Mouse (Mus musculus) mesoderm, embryonic 11.5 days (tissue): ENCODE data around the gene Mfsd11.
"Not testable (repeated sequence)": the region's sequence is repeated elsewhere in the genome, so short reads cannot be mapped to it uniquely, and the experiment has no call there.

Source experiments
- DNase-seq: peaks from one replicate; pipeline ENCODE4 v3.0.0-alpha.2; 2012; ENCODE audit warnings: low read depth, low spot score

Gene Mfsd11

DNA sequence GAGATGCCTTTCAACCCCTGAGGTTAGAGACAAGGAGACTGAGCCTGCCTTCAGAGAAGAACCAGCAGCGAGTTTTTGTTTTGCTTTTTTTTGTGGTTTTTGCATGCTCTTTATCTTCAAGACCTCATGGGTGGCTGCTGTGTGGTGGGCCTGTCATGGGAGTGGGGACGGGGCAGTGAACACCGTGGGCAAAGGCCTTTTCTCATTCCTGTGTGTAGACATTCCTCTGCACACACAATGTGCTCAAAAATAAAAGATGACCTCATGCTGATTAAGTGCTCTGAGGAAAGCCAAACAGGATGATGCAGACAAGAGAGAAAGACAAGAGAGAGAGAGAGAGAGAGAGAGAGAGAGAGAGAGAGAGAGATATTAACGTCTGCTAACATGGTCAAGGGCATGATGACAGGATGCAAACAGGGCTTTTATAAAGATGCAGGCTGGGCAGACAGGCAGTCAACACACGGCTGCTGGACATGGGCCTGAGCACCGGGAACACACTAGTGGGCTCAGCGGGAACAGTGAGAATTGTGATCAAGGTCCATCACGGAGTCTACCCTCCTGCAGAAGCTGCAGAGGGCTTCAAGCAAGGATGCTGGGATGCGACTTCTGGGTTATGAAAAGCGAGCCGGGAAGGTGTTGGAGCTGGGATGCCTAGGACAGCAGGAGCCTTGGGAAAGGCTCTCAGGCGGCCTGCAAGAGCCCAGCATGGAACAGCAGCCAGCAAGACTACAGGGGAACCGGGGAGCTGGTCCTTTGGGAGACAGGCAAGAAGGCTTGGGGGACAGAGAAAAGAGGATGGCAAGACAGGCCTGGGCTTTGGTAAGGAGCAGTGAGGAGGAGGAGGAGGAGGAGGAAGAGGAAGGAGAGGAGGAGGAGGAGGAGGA lies 30.9 kb upstream of the Mfsd11 start:
- DNase-seq: no peak

DNA sequence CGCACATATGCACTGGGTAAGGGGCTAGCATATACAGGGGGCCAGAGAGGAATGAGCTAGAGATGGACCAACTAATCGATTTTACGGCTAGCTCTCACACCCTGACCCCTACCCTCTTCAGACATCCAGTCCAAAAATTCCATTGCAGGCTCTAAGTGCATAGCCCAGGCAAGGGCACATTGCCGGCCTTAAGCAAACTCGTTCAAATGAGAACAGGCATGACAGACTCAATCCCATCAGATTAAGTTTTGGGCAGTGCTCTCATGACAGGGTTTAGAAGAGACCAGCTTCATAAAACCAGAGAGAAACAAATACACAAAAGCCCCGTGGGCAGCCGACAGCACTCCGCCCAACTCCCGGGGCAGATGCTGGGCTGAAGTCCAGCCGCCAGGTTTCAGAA lies 30.0 kb upstream of the Mfsd11 start:
- no peak for DNase-seq

DNA sequence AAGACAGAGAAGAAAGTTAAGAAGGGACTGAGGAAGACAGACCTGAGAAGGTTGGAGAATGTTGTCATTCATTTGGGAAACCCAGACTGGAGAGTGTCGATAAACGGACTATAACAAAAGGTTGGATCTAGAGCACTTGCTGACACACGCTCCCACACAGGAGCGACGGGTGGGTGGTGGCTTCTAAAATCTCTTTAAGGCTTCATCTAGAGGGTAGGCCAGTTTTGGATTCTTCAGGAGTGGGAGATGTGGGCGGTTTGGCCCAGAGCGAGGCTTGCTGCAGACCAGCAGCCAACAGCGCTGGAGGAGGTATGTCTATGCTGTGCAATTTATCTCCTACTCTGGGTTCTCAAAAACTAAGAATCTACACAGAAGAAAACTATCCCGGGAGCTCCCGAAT lies 29.6 kb upstream of the Mfsd11 start:
- DNase-seq: no peak

DNA sequence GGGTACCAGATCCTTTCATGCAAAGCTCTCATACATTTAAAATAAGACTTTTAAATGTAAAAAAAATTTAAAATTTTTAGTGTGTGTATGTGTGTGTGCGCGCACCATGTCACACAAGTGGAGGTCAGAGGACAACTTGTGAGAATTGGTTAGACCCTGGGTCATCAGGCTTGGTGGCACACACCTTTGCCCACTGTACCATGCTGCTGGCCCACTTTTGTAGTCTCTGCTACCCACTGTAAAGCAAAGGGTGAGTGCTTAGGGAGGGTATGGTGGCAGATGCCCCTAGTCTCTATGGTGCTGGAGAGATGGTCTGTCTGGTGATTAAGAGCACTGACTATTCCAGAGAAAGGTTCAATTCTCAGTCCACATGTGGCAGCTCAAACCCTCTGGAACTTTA lies 29.0 kb upstream of the Mfsd11 start:
- DNase-seq: no peak

DNA sequence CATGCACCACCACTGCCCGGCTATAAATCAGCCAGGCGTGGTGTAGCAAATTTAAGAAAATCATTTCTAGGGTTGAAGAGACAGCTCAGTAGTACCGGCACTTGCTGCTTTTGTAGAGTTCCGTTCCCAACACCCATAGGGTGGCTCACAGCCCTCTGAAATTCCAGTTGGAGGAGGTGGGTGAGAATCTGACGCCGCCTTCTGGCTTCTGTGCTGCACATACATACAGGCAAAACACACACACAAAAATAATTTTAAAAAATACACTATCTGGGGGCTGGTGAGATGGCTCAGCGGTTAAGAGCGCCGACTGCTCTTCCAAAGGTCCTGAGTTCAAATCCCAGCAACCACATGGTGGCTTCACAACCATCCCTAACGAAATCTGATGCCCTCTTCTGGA lies 28.4 kb upstream of the Mfsd11 start:
- not testable (repeated sequence) for DNase-seq

DNA sequence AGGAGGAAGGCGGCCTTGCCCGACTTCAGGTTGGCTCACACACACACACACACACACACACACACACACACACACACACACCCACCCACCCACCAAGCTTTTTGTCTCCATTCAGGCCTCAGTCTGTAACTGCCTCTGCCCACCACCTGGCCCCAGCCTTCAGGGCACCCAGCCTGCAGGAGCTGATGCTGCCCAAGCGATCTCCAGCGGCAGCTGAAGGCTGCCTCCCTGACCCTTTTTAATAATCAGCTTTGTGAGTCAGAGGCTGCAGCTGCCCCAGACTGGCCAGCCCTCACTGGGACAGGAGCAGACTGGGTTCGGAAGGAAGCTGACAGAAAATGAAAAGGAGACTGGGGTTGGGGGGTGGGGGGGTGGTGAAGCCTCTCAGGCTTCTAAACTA lies 27.0 kb upstream of the Mfsd11 start:
- no peak for DNase-seq

DNA sequence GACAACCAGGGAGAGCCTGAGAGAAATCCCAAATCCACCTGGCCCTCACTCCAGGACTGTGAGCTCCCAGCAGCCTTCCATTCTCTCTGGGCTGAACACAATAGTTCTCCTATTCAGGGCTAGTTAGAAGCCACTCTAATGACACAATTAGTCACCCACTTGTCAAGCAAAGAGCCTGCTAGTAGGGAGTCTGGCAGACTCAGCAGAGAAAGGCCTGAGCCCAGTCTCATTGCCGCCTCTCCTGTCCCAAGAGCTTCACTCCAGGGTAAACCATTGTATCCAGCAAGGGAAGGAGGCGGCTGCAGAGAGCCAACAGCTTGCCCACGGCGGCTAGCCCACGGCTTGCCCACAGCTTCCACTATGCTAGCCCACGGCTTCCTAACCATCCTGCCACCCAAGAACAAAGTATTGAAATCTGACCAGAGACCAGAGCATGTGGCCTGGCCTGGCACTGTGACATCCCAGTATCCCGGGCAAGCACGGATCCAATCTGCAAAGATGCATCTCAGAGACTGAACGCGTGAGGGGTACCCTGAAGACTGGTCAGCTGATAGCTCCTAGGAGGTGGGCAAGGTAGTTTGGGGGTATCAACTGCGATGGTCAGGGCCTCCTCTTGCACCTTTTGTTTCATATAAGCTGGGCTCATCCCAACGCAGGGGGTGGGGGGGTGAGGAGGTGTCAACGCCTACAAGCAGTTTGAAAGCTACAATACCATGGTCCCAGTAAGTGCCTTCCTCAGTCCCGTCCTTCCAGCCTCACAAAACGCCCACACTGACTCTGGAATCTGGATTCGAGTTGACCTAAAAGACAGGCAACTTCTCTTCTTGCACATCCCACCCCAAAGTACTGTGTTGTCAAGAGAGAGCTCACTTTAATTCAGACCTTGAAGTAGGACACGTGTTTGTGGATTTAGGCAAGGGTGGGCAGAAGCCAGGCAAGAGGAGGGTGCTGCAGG lies 25.4 kb upstream of the Mfsd11 start:
- DNase-seq: no peak

DNA sequence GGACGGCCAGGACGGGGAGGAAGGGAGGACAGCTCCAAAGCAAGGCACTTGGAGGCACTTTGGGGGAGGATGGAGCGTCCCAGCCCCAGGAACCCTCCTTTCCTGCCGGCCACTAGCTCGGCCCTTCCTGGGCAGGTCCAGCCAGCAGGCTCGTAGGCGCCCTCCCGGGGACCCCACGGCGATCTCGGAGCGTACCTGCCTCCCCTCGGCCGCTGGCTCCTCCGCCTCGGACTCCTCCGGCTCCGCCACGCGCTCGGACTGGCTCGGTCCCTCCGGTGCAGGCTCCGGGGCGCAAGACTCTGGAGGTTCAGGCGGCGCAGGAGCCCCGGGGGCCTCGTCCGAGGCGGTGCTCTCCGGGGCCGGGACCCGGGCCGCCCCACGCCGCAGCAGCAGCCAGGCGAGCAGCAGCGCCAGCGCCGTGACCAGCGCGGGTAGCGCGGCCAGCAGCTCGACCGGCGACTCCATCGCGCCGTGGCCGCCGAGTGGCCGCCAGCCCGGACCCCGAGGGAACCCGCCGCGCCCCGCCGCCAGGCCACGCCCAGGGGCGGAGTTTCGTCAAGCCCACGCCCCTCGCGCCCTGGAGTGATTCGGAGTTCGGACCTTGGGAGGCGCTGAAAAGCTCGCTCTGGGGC lies 24.6 kb upstream of the Mfsd11 start, which contains the start of gene Mxra7:
Mxra7 (minus strand) TSS at position 513 of the 632 bp plus-strand sequence.
- peak; percentile 75 for DNase-seq

DNA sequence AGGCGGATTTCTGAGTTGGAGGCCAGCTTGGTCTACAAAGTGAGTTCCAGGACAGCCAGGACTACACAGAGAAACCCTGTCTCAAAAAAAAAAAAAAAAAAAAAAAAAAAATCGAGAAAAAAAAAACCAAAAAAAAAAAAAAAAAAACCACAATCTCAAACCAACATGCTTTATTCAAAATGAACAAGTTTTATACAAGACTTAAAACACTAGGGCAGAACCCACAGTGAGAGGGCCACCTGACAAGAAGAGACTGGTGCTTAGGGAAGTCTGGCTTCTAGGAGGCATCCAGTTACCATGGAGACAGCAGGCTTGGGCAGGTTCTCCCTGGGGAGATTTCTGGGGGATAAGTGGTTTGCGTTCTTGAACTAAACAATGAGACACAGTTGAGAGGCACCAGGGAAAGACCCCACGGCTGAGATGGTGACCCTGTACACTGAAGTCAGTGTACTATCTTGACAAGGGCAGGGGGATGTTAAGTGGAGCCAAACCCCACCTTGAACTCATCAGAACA lies 20.0 kb upstream of the Mfsd11 start:
- DNase-seq: no peak

DNA sequence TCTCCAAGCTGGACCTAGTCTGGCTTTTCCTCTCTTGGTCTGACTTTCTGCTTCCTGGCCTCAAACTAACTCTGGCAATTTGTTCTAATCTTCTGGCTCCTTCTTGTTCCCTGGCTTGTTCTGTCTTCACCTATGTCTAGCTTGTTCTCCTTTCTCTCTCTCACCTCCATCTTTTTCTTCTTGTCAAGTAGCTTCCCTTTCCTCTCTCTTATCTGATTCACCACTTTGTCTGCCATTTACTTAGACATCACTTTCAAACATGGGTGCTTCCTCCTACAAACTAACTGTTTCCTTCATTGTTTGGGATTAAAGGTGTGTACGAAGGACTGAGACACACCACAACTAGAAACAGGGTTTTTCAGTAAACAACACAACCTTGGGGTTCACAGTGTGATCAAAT lies 17.3 kb upstream of the Mfsd11 start:
- no peak for DNase-seq

DNA sequence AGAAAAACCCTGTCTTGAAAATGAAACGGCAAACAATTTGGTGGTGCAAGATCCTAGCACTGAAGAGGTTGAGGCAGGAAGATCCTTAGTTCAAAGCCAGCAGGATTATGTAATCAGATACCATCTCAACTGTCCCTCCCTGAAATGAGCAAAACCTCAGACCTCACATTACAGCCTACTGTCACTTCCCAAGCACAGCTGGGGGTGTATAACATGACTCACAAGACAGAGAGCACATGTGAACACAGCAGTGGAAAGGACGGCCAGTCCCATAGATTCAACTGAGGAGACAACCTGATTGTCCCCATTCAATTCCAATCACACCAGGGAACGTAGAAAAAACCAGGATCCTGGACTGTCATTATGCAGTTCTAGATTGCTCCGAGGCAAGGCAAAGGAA lies 16.0 kb upstream of the Mfsd11 start:
- no peak for DNase-seq

DNA sequence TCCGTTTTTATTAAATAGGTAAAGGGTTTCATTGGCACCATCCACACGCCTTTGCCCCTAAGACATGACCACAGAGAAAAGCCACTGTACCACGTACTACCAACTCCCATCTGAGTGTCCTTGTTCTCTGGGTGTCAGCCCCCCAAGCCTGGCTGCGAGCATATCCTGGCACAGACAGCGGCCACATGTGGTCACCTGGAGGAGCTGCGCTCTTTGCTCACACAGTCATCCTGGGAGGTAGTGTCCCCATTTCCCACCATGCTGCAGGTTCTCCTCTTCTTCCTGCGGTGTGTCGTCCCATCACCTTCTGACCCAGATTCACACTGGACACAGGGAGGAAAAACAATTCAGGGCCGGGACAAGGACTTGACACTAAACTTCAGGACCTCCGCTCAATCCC lies 14.8 kb upstream of the Mfsd11 start:
- no peak for DNase-seq

DNA sequence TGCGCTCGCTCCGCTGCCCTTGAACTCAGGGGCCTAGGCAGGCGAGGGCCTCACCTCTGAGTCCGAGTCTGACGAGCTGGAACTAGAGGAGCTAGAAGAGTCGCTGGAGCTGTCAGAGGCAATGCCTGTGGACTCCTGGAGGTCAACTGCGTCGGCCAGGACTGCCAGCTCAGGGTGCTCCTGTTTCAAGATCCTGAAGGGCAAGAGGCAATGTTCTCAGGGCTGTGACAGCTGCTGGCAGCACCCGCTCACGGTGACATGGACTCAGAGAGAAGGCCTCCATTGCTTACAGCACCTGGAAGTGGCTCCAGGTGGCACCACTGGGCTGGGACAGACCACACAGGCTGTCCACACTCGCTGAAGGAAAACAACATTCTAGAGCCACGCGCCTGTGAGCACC lies 13.3 kb upstream of the Mfsd11 start:
- DNase-seq: no peak

DNA sequence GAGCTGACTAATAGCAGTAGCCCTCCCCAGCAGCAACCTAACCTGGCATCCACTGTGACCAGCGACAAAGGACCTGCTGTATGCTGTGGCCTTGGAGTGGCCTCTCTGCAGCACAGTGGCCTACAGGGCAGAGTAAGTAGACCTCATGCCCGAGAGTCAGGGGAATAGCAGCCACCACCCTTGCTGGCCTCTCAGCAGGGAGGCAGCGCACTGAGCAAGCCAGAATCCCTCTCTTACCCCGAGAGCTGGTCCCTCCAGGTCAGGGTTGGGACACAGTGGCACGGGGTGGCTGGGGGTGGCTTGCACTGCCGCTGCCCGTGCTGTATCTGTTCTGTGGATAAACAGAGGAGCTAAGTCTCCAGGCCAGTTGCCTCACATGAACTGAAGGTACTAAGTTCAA lies 12.6 kb upstream of the Mfsd11 start:
- no peak for DNase-seq

DNA sequence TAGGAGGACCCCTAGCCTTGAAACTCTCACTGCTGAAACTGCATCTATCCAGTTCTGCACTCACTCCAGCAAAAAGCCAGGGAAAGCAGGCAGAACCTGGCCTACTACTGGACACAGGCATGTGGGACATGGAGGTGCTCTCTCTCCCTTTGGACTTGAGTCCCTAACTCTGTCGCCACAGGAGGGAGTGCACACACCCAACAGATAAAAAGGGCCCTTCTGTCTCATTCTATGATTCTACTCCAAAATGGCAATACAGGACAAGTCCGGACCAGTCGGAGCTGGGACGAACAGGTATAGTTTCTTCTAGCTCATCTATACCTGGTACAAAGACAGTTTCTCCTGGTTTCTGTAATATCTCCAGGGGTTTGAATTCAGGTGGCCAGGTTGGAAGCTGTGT lies 11.5 kb upstream of the Mfsd11 start:
- no peak for DNase-seq

DNA sequence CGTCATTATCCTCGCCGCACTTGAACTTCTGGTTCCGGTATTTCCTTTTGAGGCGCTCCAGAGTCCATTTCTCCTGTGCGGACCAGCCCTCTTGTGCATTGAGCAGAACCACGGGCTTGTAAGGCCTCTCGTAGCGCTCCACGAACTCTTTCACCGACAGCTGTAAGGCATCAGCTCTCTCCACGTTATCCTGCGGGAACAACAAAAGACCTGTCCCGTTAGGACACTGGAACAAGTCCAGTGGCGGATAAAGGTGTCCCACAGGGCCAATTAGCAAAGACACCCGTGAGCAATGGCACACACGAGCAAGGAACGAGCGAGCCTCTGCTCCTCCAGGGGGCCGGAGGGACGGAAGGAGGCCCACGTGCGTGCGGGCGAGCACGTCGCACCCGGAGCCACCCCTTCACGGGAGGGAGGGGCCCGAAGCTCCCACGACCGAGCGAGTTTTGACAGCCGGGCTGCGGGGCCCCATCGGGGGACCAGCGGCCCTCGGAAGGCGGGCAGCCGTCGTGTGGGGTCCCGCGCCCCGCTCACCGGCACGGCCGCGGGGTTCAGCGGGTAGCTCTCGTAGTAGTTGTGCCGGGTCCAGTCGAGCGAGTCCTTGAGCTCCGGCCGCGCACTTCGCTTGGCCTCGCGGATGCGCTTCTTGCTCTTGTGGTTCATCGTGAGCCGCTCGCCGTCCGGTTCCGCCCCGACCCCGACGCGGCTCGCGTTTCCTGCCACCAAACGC lies 9.5 kb upstream of the Mfsd11 start:
- peak; percentile 56 for DNase-seq

DNA sequence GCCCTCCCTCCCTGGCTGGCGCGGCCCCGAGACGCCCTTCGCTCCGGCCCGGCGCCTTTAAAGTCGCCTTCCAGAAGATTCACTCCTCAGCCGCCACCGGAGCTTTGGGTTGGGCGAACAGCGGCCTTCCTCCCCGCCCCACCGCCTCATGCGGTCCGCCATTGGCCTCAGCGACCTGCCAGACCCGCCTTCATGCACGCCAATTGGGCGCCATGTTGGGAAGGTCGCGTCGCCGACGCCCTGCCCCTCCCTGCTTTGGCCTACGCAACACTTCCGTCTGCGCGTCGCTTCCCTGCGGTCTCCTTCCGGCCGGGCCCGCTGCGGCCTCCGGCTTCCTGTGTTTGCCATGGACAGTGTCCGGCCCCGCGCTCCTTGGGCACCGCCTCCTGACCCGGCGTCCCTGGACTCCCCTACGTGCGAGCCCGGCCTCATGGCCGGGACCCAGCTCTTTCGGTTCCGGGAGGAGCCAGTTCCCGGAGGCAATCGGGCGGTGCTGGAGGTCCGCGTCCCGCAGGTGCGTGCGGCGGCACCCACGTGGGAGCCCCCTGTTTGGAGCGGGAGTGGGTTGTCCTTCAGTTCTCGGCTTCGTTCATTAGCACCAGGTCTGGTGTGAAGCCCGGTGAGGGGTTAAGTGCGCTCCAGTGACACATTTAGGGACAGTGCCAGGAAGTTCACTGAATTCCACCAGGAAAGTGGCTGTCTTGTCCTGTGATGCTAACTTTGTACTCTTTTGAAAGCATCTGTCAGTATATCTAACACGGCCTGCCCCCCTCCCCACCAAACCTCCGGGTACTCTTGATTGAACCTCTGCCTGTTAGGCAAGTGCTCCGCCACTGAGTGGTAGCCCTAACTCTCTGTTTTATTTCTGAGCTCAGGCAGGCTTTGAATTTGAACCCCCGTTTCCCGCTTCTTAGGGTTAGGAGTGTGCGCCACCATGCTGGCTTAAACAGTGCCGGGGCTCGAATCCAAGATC lies 8.7 kb upstream of the Mfsd11 start, which contains the start of the genes Mettl23 and Jmjd6:
Mettl23 (plus strand) TSS at position 18 of the 973 bp plus-strand sequence.
Jmjd6 (minus strand) TSS at position 189 of the 973 bp plus-strand sequence.
- DNase-seq: peak; percentile 98

DNA sequence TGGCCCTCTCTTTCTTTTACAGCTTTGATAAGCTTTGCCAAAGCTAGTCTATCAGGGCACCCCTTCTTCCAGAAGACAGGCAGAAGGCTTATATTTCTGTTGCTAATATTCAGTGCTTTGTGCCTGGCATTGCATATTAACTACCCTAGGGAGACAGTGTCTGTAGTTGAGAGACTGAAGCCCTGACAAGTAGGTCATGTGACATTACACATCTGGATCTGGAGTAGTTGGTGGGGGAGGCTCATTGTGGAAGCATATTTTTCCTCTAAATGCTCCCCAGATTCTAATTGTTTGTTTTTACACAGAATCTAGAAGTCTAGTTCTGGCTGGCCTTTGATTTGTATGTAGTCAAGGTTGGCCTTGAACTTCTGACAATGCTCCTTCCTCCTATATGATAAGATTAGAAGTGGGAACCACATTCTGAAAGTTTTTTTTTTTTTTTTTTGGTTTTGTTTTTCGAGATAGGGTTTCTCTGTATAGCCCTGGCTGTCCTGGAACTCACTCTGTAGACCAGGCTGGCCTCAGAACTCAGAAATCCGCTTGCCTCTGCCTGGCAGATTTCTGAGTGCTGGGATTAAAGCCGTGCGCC lies 5.6 kb upstream of the Mfsd11 start:
- DNase-seq: no peak
